Mouse (Mus musculus): Measurements from ENCODE around the gene Igf2bp3.

GRCm38 (mm10) chr6:49164701-49165100, 50.1 kb downstream of the Igf2bp3 start:
- TF ChIP-seq POLR2A (IDR thresholded peaks at IDR 0.05; ENCODE audit: extremely low read depth, insufficient read depth, low read length) (no peak), CTCF (IDR thresholded peaks at IDR 0.05; ENCODE audit: extremely low read depth, insufficient read depth, low read length) (no peak)

Data from cortical plate, adult 2 months (tissue).